Mouse (Mus musculus) layer of hippocampus, adult 9-10 months (tissue): Measurements from ENCODE around the gene Fance.

Experiments used
- DNase-seq: peaks from one replicate; pipeline ENCODE4 v3.0.0; 2022; ENCODE audit warnings: low spot score

Fance gene

DNA sequence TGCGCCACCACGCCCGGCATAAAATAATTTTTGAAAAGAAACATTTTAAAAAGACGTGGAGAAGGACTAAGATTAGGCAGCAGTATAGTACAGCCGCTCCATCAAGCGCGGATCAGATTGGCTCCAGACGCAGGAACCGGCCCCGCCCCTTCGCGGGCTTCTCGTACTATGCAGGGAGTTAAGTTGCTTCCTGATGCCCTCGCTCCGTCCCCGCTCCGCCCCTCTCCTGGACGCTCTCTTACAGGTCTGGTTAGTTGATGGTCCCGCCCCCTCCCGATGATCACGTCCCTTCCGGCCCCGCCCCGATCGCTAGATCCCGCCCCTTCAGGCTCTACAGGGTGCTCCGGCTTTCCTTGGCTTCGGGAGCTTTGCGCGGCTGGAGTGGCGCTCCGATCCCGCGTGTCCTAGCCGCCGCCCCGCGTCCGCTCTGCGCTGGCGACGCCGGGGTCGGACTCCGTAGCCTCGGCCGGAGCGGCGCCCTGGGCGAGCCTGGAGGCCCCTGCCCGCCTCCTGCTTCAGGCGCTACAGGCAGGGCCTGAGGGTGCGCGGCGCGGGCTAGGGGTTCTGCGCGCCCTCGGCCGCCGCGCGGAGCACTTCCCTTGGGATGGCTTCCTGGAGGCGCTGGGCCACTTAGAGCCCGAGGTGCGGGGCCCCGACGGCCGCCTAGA lies at the start of gene Fance:
Fance (plus strand) TSS at position 308 of the 668 bp plus-strand sequence.
- peak; percentile 80 for DNase-seq

DNA sequence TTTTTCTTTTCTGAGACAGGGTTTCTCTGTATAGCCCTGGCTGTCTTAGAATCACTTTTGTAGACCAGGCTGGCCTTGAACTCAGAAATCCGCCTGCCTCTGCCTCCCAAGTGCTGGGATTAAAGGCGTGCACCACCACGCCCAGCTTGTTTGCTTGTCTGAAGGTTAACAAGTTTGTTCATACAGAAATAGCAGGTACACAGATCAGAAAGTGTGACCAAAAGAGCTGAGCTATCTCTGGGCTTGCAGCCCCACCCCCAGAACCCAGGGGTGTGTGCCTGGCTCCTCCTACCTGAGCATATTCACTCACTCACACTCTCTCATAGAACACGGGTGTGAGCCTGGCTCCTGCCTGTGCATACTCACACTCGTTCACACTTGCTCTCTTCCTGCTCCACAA lies 46.1 kb upstream of the Fance start:
- DNase-seq, result no peak

DNA sequence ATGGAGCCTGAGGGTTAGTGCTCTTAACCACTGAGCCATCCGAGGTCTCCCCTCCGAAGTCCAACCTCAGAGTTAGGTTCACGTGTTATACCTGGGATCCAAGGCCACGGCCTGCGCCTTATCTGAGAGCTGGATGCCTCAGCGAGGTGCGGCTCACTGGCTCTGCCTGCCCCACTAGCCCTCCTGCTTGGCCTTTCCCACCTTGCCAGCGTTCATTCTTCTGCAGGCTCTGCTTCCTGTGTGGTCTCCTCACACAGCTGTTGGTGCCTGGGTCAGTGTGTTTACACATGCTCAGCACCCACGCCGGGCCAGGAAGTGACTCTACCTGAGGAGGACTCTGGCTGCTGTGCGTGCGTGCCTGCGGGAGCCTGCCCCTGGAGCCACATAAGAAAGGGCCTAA lies 43.2 kb upstream of the Fance start:
- DNase-seq, result no peak

DNA sequence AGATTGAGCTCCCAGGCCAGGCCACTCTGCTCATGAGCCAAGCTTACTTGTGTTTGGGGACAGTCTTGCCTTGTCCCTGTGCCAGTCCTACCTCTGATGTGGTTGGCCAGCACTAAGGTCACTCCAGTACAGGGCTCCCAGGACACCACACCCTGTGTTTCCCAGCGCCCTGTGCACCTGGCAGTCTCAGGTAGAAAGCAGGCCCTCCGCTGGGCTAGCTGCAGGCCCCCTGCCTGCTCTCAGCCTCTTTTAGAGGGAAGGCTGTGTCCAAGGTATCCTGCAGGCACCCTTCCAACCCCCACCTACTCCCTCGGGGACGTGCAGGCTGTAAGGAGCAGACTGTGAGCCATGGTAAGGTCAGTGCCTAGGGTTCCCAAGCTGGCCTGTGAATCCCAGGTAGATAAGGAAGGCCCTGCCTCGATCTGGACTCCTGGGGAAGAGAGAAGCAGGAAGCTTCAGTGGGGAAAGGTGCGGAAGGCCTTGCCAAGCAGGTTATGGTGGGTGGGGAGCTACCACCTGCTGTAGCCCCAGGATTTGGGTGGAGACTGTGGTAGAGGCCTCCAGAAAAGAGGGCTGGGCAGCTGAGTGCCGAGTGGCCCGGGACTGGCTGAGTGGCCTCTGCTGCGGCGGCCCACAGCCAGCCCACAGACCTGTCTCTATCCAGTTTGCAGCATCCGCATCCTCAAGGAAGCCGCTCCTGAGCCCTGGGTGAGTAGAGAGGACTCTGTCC lies 41.6 kb upstream of the Fance start:
- DNase-seq, result no peak

DNA sequence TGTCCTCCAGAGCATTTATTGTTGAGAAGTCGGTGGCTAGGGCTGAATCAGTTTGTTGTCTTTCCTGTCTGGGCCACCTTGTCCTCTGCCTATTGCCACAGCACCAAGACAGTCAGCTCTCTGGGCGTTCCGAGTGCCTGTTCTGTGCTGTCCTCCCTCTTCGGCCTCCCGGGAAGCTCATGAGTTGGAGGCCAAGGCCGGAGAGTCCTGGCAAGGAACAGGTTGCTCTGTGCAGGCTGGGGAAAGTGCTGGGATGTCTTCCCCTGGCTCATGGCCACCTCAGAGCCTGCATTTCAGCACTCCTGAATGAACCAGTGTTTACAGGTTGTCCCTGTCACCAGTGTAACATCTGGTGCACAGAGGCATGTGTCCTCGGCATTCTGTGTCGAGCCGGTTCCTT lies 41.0 kb upstream of the Fance start:
- no peak for DNase-seq

DNA sequence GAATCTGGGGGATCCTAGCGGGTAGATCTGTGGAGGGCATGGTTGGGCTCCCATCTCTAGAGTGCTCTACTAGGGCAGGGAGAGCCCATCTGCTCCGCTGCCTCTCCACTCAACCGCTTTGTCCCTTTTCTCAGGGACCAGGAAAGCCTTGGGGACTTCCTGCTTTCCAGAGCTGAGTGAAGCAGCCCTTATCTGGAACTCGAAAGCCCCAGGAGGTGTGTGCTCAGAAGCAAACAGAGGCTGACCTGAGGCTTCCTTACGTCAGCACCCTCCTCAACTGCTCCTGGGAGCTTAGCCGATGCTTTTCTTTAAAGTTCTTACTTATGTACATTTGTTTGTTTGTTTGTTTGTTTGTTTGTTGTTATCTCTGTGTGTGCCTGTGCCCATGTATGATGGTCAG lies 40.5 kb upstream of the Fance start:
- DNase-seq, result no peak

DNA sequence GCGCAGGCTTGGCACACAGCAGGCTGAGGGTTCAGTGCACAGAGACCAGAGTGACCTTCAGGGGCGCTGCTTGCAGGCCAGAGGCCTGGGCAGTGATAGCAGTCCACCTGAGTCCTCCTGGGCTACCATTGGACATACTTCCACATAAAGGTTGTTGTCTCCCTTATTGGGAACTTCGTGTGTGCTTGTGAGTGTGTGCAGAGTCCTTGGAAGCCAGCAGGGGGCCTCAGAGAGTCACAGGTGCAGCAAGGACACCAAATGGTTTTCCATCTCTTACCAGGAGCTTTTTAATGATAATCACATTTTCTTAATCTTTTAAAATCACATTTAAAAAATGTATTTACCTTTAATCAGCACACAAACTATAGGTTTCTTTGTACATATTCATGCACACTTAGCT lies 38.6 kb upstream of the Fance start:
- DNase-seq, result no peak

DNA sequence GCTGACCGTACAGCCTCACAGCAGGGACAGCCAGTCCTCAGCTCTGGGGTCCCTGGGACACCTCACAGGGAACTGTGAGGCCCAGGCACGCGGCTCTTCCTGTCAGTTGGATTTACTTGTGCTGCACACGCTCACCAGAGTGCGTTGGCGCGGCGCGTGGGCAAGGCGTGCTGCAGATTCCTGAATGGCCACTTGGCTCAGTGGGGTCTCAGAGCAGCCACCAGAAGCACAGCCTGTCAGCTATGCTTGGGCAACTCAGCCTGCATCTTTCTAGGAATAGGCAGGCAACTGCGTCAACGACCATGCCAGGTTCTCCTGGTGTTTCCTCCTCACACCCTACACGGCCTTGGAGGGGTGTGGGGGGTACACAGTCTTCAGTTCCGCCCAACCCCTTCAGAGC lies 36.1 kb upstream of the Fance start:
- no peak for DNase-seq

DNA sequence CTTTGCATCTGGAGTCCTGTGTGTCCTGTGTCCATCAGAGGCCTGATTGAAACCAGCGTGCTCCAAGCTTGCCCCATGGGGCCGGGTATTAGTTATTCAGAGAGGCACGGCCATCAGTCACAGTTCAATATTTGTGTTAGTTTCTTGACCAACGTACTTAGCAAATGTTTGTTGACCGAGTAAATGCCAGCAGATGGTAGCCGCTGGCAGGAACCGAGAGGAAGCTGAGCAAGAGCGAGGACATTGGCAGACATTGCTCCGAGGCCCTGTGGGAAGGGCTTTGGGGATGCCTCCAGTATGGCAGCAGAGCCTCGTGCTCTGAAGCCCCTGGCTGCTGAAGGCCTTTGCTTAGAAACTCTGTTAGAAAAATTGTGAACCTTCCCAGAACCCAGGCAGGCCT lies 35.6 kb upstream of the Fance start:
- DNase-seq, result no peak

DNA sequence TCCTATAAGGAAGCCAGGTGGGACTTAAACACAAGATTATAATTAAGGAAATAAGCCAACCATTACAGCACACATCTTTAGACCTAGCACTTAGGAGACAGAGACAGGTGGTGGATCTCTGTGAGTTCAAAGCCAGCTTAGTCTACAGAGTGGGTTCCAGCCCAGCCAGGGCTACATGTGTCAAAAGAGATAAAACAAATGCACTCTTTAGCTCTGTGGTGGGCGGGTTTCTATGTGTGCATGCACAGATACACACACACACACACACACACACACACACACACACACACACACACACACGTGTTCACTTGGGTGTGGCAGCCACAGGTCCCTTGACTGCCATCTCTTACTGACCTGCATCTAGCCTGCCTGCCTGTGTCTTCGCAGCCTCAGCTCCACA lies 35.2 kb upstream of the Fance start:
- DNase-seq, result no peak

DNA sequence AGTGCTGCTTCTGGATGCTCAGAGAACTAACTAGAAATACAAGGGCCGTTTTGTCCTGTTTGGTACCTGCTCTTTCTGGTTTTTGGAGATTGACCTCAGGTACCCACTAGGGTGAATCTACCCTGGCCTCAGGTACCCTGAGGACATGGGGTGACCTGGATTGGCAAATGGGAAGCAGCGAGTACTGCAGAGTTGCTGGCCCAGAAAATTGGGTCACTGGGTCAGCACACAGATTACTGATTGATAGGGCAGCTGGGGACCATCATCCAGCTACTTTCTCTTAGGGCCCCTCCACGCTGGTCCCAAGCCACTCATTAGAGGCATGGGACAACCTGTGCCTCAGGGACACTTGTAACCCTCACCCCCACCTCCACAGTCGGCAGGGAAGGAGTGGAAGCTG lies 34.1 kb upstream of the Fance start:
- DNase-seq, result no peak

DNA sequence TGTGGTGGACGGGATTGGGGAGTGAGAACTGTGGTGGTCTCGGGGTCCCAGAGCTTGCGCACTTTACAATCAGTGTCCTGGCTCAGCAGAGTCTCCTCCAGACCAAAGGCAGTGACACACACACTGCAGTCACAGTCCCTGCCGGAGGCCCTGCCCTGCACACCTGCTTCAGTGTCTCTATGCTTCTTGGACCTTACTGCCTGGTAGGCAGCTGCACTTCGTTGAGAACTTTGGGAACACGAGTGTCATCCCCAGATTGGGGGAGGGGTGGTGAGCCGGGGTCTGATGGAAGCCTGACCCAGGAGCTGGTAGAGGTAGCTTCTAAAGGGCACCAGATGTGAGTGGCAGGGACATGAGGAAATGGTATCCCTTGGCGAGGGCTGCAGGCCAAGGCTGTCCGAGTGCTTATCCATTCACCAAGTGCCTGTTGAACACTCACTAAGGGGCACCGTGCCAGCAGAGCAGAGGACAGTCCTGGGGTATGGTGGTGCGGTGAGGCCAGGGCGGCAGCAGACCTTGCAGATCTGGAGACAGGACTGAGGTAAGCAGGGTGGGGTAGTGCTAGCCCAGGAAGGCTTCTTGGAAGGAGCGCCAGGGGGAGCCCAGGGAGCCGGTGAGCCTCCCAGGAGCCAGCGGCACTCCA lies 33.4 kb upstream of the Fance start:
- DNase-seq, result no peak

DNA sequence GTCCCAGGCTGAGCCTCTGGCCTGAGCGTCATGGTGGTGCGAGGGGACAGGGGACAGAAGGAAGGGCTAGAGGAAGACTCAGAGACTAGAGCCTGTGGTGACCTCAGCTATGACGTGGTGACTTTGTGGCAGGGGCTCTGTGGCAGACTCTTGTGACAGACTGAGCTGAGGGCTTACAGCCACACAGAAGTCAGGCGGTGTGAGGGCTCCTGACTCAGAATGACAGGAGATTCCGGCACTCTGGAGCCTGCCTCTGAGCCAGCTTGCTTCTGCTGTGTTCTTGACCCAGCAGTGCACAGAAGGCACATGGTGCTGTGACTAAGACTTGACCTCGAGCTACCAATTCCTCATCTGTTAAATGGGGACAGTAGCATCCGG lies 32.9 kb upstream of the Fance start:
- DNase-seq, result no peak

DNA sequence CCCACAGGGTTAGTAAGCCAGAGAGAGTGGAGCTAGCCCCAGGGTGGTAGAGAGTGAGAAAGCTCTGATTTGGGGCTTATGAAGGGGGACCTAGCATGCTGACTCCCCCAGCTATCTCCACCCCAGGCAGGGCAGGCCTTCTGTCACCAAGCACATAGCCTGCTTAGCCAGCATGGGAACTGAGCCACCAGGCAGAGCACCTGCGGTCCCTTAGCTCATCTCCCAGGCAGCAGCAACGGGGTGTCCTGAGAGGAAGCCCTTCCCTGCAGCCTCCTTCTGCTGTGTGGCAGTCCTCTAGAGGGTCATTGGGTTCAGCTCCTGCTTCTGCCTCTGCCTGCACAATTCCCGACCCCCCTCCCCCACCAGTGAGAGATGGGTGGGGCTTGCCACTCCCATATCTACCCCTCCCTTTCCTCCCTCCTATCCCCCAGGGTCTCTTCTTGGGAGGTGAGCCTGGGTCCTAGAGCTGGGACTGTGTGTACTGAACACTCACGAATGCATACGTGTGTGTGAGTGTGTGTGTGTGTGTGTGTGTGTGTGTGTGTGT lies 32.4 kb upstream of the Fance start:
- no peak for DNase-seq

DNA sequence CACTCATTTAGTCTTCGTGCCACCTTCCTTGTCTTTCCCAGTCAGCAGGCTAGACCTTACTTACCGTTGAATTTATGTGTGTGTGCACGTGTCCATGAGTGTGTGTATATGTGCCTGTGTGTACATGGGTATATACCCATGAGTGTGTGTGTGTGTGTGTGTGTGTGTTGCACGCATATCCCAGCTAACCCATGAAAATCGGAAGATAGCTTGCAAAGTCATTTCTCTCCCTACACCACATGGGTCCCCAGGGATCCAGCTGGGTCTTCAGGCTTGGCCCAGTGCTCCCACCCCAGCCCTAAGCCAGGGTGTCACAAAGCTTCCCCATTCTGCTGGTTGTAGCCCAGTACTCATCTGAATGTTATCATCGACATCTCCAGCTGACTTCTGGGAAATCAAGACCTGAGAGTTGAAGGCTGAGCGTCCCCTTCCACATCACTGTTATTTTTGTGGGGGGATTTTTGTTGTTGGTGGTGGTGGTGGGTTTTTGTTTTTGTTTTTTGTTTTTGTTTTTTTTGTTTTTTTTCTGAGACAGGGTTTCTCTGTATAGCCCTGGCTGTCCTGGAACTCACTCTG lies 31.4 kb upstream of the Fance start:
- no peak for DNase-seq

DNA sequence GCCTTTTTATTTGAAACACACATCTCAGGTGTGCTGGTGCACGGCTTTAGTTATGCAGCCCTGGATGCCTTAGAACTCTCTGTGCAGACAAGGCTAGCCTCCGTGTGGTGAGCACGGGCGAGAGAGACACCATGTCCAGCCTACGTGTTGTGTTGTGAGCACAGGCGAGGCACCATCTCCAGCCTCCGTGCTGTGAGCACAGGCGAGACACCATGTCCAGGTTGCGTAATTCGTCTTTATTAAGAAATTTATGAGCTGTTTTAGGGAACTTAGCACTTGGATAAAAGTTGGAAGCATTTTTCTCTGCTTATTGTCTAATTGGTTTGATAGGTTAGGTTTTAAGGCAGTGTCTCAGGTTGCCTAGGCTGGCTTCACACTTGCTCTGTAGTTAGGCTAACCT lies 30.1 kb upstream of the Fance start:
- no peak for DNase-seq

DNA sequence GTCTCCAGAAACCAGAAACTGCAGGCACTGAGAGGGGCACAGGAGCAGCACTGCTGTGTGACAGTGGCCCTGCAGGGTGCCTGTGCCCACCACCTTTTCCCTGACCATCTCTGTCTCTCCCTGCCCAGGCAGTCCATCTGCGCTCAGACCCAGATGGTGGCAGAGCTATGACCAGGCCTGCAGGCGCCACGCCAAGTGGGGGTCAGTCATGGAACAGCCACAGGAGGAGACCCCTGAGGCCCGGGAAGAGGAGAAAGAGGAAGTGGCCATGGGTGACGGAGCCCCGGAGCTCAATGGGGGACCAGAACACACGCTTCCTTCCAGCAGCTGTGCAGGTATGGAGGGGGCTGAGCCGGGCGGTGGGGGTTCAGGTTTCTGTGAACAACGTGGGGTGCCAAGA lies 27.2 kb upstream of the Fance start:
- no peak for DNase-seq

DNA sequence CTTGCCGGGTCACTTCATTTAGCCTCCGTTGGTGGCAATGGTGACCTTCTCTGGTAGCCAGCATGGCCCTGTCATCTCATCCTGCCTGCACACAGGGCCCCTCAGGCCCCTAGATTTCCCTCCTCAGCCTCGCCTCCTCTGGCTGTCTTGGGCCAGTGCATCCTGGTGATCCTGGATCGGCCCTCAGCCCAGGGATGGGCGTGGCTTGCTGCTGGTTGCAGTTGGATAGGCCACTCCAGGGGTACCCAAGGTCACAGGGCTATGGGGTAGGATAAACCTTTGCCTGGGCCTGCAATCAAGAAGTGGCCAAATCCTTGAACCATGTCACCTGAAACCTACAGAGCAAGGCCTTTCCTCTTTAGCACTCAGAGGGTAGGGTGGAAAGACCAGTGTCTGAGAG lies 26.4 kb upstream of the Fance start:
- no peak for DNase-seq

DNA sequence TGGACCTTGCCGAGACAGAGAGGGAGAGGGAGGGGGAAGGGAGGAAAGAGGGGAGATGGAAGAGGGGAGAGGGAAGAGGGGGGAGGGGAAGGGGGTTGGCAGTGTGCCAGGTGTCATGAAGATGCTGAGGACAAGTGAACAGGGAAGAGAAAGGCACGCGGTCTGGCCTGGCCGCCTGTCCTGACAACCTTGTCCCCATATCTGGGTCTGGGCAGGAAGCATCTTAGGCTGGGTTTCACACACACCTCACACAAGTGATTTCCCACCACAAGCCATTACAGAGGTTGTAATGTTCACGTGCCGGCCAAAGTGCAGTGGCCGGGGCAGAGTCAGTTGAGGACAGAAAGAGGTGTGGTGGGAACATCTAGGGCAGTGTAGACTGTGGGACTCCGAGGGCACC lies 25.7 kb upstream of the Fance start:
- no peak for DNase-seq

DNA sequence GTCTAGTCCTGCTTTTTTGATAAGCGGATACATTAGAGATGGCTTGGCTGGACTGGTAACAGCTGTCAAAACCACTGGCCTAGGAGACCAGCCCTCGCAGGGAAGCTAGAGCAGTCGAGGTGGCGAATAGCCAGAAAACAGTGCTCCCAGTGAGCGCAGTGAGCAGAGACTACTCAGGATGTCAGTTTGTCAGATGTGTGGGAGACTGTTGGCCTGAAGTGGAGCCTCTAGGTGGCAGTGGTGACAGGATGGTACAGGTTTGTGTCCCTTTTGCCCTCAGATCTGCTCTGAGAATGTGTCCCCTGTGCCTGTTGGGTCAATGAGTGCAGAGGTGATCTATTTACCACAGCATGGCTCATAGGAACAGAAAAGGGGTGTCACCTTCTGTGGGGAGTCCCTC lies 25.3 kb upstream of the Fance start:
- no peak for DNase-seq

DNA sequence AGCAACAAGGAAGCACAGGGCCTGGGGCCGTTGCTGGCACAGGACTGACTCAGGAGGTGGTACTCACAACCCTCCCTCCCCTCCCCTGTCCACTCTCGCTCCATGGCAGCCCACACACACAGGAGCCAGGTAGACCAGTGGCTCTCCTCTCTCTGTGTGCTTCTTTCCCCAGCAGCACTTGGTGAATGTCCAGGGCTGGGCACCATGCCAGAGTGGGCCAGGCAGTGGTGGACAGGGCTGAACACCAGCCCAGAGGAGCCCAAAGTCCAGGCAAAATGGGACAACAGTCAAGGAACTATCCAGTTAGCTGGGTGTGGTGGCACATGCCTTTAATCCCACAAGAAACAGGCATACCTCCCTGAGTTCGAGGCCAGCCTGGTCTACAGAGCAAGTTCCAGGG lies 23.1 kb upstream of the Fance start:
- no peak for DNase-seq

DNA sequence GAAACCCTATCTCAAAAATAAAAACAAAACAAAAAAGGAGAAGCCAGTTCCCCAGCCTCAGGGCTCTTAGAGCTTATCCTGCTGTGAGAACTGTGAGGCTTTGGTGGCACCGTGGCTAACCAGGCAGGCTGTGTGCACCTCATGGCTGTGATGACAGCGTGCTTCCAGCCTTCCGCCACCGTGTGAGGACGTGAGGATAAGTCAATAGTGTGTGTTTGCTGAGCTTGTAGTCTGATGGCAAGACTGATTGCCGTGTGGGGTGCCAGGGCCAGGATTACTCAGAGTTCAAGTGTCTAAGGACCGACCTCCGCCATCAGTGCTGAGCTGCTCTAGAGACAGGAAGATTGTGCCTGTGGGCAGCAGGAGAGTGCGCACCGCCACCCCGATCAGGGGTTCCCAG lies 22.6 kb upstream of the Fance start:
- DNase-seq, result no peak

DNA sequence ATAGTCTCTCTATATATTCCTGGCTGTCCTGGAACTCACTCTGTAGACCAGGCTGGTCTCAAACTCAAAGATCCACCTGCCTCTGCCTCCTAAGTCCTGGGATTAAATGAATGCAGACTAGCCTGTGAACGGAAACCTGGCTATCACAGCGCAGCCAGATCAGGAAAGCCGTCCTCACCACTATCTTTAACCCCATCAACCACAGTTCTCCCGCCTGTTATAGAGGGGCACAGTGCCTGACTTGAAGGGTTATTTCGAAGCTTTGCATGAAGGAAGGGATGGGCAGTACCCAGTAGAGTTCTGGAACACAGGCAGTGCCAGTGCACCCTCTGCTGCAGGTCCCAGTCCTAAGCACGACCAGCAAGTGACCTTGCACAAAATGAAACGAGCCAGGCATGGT lies 22.0 kb upstream of the Fance start:
- DNase-seq, result no peak
